Mouse (Mus musculus) kidney, embryonic 15.5 days (tissue): ENCODE measurements around the gene Dhx29. TPM values are rescaled to one million over a fixed set of nuclear protein-coding genes. Genes with fewer than 3 reads are reported as not detected.
A peak's percentile ranks its signal among the peaks of the same experiment; 100 is the strongest.

ENCODE experiments used
- ATAC-seq: fragments of 200-750 bp; cut with Nextera tagmentation; replicated peaks from 2 replicates; pipeline ENCODE4 v1.8.0; 2017; ENCODE audit warnings: moderate TSS enrichment; ENCODE audit not compliant: low FRiP score
- H3K27ac ChIP-seq: fragments of 300-500 bp; sonication (generic); 2 replicates; pipeline ENCODE4 v1.5.1; 2015; ENCODE audit warnings: mild to moderate bottlenecking, inconsistent platforms
- H3K27me3 ChIP-seq: fragments of 300-500 bp; sonication (generic); 2 replicates; pipeline ENCODE4 v1.6.1; 2015; ENCODE audit warnings: inconsistent platforms
- H3K36me3 ChIP-seq: fragments of 300-500 bp; sonication (generic); 2 replicates; pipeline ENCODE4 v1.6.1; 2015; ENCODE audit warnings: inconsistent platforms
- H3K4me1 ChIP-seq: fragments of 300-500 bp; sonication (generic); 2 replicates; pipeline ENCODE4 v1.6.1; 2015; ENCODE audit warnings: inconsistent platforms
- H3K4me2 ChIP-seq: fragments of 300-500 bp; sonication (generic); 2 replicates; pipeline ENCODE4 v1.6.1; 2015; ENCODE audit warnings: moderate library complexity, mild to moderate bottlenecking, inconsistent platforms
- H3K4me3 ChIP-seq: fragments of 300-500 bp; sonication (generic); replicated peaks from 2 replicates; pipeline ENCODE4 v1.5.1; 2015; ENCODE audit warnings: mild to moderate bottlenecking, inconsistent platforms
- H3K9ac ChIP-seq: fragments of 300-500 bp; sonication (generic); 2 replicates; pipeline ENCODE4 v1.6.1; 2015; ENCODE audit warnings: mild to moderate bottlenecking, inconsistent platforms
- H3K9me3 ChIP-seq: fragments of 300-500 bp; sonication (generic); replicated peaks from 2 replicates; pipeline ENCODE4 v1.6.1; 2016; ENCODE audit warnings: inconsistent platforms
- WGBS: fragments of 180-500 bp; shearing (Covaris S2); methylation state at CpG from one replicate; pipeline ENCODE4 v1.1.7; 2015; ENCODE audit warnings: mixed read lengths; 5-methylcytosine and 5-hydroxymethylcytosine counted together
- polyA plus RNA-seq: library from polyadenylated mRNA; unstranded; fragments of >200 nt; fragmentation: Nextera tagmentation; extraction: Ambion mirVana; gene quantifications from 2 replicates; pipeline ENCODE4 v1.2.1, GENCODE M21; 2015

Dhx29 gene
- 20.7 and 25.0 TPM in 2 replicates for polyA plus RNA-seq

DNA sequence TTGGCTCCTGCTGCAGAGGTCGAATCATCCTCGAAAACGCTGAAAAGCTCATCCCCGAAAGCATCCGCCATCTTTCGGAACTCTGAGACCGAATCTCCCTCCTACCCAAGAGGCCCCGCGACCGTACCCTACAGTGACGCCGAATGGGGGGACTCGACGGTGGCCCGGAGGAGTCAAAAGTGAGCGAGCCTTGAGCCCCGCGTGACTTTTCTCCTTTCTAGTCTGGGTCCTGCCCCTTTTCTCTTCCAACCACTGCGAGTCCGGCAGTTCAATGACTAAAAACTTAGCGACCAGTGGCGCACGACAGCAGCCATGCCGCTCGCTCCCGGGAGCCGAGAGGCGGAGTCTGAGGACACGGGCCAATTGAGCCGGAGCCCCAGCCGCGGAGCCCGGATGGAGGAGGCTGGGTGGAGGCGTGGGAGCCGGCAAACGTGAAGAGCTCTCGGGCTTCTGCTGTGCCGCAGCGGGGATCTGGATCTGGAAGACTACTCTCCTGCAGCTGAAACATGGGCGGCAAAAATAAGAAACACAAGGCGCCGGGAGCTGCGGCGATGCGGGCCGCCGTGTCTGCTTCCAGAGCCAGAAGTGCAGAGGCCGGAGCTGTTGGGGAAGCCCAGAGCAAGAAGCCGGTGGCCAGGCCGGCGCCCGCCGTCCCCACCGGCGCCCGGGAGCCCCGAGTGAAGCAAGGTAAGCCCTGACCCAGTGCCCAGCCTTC is at the start of gene Dhx29, which contains the start of gene Mtrex:
Gene Dhx29, plus strand, starts transcription at position 168 of the 715 bp plus-strand sequence.
Gene Mtrex, minus strand, starts transcription at position 112 of the 715 bp plus-strand sequence.
- Histone ChIP-seq H3K4me1 (peaks cover 24% of the 10 kb centered on the region), H3K36me3 (peaks cover 14% of the 10 kb centered on the region), H3K4me3 (peak within 1 kb of the TSS; percentile 71), H3K9ac (peak within 1 kb of the TSS; percentile 81), H3K27ac (peak within 1 kb of the TSS; percentile 91), H3K4me2 (peak within 1 kb of the TSS; percentile 78), H3K9me3 (no peaks in the 10 kb centered on the region), H3K27me3 (no peaks in the 10 kb centered on the region)
- under 1% methylated on average over 57 of the region's 57 CpGs for WGBS
- ATAC-seq: peak; percentile 99

DNA sequence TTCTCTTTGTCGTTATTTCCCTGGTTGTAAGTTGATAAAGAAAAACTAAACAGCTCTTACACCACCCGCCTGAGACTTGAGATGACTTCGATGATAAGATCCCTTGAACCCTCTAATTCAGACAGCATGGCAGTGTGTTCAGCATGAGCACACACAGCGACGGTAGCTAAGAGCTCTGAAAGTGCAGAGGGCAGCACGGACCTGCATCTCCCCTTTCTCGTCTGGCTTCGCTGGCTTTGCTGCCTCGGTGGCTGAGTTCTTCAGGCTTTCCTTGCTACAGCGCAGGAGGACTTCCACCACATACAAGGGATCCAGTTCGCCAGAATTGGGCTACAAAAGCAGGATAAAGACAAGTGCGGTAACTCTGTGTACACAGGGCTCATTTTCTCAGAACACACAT is 40.0 kb upstream of the Dhx29 start:
- 0 out of 2 replicates have a peak, but pooled peaks have one; percentile 46 for ATAC-seq
- H3K27ac ChIP-seq: no peak overlapping the region
- no peaks in the 10 kb centered on the region for H3K4me1 ChIP-seq
- WGBS: 61% methylated on average over 12 of the region's 12 CpGs
- no peaks in the 10 kb centered on the region for H3K27me3 ChIP-seq
- no peak overlapping the region for H3K4me2 ChIP-seq
- H3K9ac ChIP-seq: no peak overlapping the region
- no peaks in the 10 kb centered on the region for H3K9me3 ChIP-seq
- H3K36me3 ChIP-seq: peaks cover 86% of the 10 kb centered on the region
- no peak overlapping the region for H3K4me3 ChIP-seq

DNA sequence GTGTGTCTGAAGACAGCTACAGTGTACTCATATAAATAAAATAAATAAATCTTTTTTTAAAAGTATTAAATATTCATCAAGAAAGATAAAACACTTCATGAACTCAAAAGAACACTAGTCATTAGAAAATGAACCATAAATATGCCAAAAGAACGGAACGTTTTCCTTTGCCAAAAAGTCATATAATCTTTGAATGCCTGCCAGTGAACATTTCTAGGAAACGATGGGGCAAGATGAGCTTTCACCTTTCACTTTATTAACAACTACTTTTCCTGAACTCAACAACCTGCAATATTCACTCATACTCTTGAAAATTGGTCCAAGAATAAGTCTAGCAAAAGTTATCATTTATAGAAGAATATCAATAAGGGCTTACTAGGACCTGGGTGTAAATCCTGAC is 25.1 kb upstream of the Dhx29 start:
- no peak overlapping the region for H3K4me3 ChIP-seq
- 70% methylated on average over 3 of the region's 3 CpGs for WGBS
- H3K27me3 ChIP-seq: no peaks in the 10 kb centered on the region
- H3K4me1 ChIP-seq: no peaks in the 10 kb centered on the region
- H3K9me3 ChIP-seq: no peaks in the 10 kb centered on the region
- no peak overlapping the region for H3K27ac ChIP-seq
- H3K4me2 ChIP-seq: no peak overlapping the region
- ATAC-seq: no peak
- H3K36me3 ChIP-seq: peaks cover 84% of the 10 kb centered on the region
- no peak overlapping the region for H3K9ac ChIP-seq

DNA sequence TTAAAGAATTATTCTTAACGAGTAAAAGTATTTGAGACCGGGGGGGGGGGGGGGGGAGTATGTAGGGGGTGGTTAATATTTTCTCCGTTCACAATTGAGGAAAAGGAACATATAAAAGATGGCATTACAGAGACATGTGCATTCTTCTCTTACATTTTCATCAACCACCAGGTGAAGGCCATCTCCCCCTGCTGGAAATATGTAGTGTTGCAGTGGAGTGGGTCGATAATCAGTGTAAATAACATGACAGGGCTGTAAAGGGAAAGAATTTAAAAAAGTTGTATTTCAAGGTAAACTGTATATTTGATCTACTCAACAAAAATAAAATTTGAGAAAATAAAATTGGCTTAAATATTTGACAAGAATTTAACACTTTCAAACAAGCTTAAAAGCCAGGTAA is 17.6 kb upstream of the Dhx29 start:
- Histone ChIP-seq H3K4me2 (no peak overlapping the region), H3K36me3 (peaks cover 77% of the 10 kb centered on the region), H3K27me3 (no peaks in the 10 kb centered on the region), H3K4me1 (no peaks in the 10 kb centered on the region), H3K9ac (no peak overlapping the region), H3K4me3 (no peak overlapping the region), H3K9me3 (no peaks in the 10 kb centered on the region), H3K27ac (no peak overlapping the region)
- no peak for ATAC-seq
- WGBS: 59% methylated on average over 4 of the region's 4 CpGs

DNA sequence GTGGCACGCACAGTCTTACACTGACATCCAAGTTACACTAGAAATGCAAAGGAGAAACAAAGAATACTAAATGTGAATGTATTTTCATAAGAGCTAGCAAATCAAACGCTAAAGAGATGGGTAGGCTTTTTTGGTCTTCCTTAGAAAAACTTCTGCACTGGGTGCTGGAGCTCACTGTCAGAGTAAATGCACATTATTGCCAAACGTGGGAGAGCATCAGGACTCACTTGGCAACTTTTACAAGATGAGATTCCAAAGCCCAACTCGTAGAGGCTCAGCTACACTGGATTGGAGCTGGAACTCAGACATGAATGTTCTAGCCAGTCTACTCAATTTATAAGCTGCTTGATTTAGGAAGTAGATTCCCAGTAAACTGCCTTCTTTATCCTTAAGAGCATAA is 16.8 kb upstream of the Dhx29 start:
- Histone ChIP-seq H3K9me3 (no peaks in the 10 kb centered on the region), H3K27ac (no peak overlapping the region), H3K27me3 (no peaks in the 10 kb centered on the region), H3K36me3 (peaks cover 73% of the 10 kb centered on the region), H3K4me3 (no peak overlapping the region), H3K4me2 (no peak overlapping the region), H3K4me1 (no peaks in the 10 kb centered on the region), H3K9ac (no peak overlapping the region)
- WGBS: 89% methylated on average over 4 of the region's 4 CpGs
- no peak for ATAC-seq

DNA sequence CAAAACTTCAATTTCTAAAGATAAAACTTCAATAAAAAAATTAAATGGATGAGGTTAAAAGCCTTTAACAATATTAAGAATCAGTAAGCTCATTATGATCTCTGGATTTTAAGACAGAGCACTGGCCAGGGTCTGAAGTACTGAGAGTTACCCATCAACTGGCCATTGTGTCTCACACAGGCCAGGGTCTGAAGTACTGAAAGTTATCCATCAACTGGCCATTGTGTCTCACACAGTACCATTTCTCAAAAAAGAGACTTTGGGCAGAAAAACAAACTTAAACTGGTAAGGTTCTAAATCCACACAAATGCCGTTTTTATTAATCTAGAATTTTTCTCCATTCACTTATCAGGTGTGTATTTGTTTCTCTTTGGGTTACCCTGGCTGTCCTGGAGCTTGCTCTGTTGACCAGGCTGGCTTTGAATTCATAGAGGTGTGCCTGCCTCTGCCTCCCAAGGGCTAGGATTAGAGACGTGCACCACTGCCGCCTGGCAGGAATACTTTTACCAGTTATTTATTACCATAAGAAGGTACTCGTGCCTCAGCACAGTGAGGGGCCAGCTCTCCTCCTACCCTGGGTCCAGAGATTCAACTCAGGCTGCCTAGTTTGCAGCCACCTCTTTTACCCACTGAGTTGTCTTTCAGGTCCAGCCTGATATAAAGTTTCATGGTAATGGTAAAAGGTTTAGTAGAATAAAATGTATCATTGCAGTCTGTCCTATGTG is 8.0 kb upstream of the Dhx29 start:
- H3K36me3 ChIP-seq: peaks cover 50% of the 10 kb centered on the region
- H3K9ac ChIP-seq: no peak overlapping the region
- H3K9me3 ChIP-seq: no peaks in the 10 kb centered on the region
- no peak overlapping the region for H3K27ac ChIP-seq
- H3K4me3 ChIP-seq: no peak overlapping the region
- ATAC-seq: no peak
- H3K4me1 ChIP-seq: no peaks in the 10 kb centered on the region
- H3K27me3 ChIP-seq: no peaks in the 10 kb centered on the region
- H3K4me2 ChIP-seq: no peak overlapping the region
- WGBS: 82% methylated on average over 4 of the region's 4 CpGs

DNA sequence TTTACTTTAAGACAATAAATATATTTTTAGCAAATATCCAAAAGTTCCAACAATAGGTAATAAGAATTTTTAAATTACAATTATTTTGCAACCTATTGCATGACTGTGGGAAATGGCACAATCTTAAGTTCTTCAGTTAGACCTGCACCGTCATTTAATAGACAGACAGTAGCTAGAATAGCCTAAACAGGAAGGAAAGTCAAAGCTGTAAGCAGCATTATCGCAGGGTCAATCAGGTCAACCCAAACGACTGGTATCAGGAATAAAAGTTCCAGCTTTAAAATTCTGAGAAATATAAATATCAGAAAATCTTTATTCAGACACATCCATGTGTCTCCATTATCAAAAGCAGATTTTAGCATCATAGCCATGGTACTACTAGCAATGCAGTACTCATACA is 6.3 kb upstream of the Dhx29 start:
- WGBS: 83% methylated on average over 3 of the region's 3 CpGs
- H3K4me2 ChIP-seq: no peak overlapping the region
- ATAC-seq: no peak
- H3K9me3 ChIP-seq: no peaks in the 10 kb centered on the region
- H3K36me3 ChIP-seq: peaks cover 41% of the 10 kb centered on the region
- no peak overlapping the region for H3K27ac ChIP-seq
- no peak overlapping the region for H3K9ac ChIP-seq
- H3K27me3 ChIP-seq: no peaks in the 10 kb centered on the region
- H3K4me3 ChIP-seq: no peak overlapping the region
- peaks cover 10% of the 10 kb centered on the region for H3K4me1 ChIP-seq

DNA sequence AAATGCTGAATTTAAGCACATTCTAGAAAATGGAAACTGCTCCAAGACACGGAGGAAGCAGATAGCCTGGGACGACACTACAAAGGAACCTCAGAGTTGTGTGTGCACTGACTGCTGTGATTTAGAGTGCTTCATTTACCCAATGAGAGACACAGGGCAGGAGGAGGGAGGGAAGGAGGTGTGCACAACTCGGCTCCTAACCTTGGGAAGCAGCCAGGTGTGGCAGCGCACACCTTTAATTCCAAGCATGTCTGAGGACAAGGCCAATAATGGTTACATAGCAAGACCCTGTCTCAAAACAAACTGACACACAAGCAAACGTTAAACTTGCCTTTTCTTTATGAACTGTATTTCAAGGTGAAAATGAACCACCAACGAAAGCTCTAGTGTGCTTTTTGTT is 2.0 kb upstream of the Dhx29 start:
- no peaks in the 10 kb centered on the region for H3K27me3 ChIP-seq
- ATAC-seq: no peak
- H3K4me2 ChIP-seq: peak overlapping the region; percentile 65; the same call in 1 of the 2 replicates
- 69% methylated on average over 6 of the region's 6 CpGs for WGBS
- H3K9ac ChIP-seq: no peak overlapping the region
- H3K4me1 ChIP-seq: peaks cover 24% of the 10 kb centered on the region
- H3K36me3 ChIP-seq: peaks cover 5% of the 10 kb centered on the region
- H3K27ac ChIP-seq: no peak overlapping the region
- 0 out of 2 replicates have a peak overlapping the region, but pooled peaks have one; percentile 6 for H3K4me3 ChIP-seq
- no peaks in the 10 kb centered on the region for H3K9me3 ChIP-seq

DNA sequence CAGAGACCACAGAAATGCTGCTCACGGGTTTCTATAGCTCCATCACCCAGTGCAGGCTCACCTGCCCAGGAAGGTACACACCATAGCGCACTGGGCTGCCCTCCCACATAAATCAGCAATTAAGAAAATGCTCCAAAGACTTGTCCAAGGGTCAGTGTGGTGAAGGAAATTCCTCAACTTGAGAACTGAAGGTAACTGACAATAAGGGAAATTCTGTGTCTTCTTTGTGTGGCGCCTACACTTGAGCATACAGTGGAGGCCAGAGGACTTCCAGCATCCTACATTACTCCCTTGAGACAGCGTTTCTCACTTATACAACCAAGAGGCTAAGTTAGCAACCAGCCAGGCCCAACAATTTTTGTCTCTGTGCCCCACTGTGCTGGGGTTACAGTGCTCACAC is 1.3 kb upstream of the Dhx29 start:
- WGBS: 71% methylated on average over 4 of the region's 4 CpGs
- Histone ChIP-seq H3K4me1 (peaks cover 24% of the 10 kb centered on the region), H3K4me3 (peak overlapping the region; percentile 71), H3K27ac (no peak overlapping the region), H3K9me3 (no peaks in the 10 kb centered on the region), H3K27me3 (no peaks in the 10 kb centered on the region), H3K4me2 (peak overlapping the region; percentile 65), H3K36me3 (peaks cover 9% of the 10 kb centered on the region), H3K9ac (peak overlapping the region; percentile 81)
- no peak for ATAC-seq

DNA sequence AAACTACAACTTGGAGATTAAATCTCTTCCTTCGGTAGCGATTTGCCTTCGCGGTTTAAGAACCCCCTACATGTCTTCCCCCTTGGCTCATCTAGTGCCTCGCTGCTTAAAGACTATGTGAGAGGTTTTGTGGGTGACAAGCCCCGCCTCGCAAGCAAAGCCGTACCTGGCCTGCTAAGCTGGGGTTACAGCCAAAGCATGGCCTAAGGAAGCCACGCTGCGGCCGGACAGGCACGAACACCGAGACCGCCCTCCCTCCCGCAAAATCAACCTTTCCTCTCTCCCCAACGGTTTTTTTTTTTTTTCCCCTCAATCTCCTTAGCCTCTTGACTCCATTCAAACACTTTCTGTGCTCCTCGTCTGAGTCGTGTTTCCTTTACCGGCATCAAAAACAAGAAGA is 458 bp upstream of the Dhx29 start:
- WGBS: 0% methylated on average over 19 of the region's 19 CpGs
- Histone ChIP-seq H3K9me3 (no peaks in the 10 kb centered on the region), H3K4me2 (peak overlapping the region; percentile 65), H3K36me3 (peaks cover 10% of the 10 kb centered on the region), H3K4me3 (peak overlapping the region; percentile 71), H3K4me1 (peaks cover 24% of the 10 kb centered on the region), H3K27ac (peak overlapping the region; percentile 91), H3K9ac (peak overlapping the region; percentile 81), H3K27me3 (no peaks in the 10 kb centered on the region)
- peak; percentile 19; the same call in 1 of the 2 replicates for ATAC-seq

DNA sequence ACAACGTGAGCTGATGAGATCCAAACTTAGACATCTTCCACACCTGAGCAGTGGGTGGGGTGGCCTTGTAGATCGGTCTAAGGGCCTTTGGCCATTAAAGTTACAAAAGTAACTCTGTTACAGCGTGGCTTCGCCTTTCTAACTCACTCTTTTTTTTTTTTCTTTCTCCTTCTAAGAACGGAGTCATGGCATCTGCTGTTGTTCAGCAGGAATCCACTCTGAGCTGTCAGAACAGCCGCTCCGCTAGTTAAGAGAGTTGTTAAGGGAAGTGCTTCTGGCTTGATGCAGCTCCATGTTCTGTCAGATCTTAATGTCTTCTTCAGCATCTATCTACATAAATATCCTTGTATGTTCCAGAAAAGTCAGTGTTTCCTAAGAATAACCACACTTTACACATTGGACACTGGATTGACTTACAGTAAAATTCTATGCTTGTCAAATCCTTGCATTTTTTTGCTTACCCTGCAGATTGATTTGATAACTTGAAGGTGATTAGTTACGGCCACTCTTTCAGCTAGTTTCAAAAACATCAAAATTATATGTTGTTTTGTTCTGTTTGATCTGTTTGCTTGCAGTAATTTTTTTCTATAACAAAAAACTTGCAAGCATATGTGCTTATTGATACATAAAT is 899 bp downstream of the Dhx29 start:
- Histone ChIP-seq H3K27ac (peak overlapping the region; percentile 91), H3K27me3 (no peaks in the 10 kb centered on the region), H3K4me3 (peak overlapping the region; percentile 71), H3K4me2 (peak overlapping the region; percentile 78), H3K4me1 (peaks cover 24% of the 10 kb centered on the region), H3K36me3 (peaks cover 21% of the 10 kb centered on the region), H3K9me3 (no peaks in the 10 kb centered on the region), H3K9ac (peak overlapping the region; percentile 81)
- ATAC-seq: no peak
- WGBS: 5% methylated on average over 8 of the region's 8 CpGs

DNA sequence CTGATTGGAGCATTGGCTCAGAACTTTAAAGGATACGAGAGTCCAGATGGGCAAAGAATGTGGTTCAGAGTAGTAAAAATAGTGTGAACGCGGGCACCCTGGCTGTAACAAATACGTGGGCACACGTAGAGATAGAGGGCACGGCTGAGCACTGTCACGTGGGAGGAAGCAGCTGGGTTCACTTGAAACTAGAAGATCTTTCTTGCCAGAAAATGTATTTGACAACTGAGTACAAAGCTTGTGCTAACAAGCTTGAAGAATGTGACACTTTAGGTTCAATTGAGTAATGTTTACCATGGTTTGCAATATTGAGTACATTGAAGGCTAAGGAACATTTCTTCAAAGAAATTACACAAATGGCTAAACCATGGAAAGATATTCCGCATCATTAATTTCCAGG is 10.9 kb downstream of the Dhx29 start:
- H3K4me3 ChIP-seq: no peak overlapping the region
- no peak; the same call in 1 of the 2 replicates for ATAC-seq
- no peak overlapping the region for H3K4me2 ChIP-seq
- no peaks in the 10 kb centered on the region for H3K4me1 ChIP-seq
- H3K9ac ChIP-seq: no peak overlapping the region
- no peaks in the 10 kb centered on the region for H3K27me3 ChIP-seq
- no peak overlapping the region for H3K27ac ChIP-seq
- no peaks in the 10 kb centered on the region for H3K9me3 ChIP-seq
- peaks cover 69% of the 10 kb centered on the region for H3K36me3 ChIP-seq
- 78% methylated on average over 8 of the region's 8 CpGs for WGBS
